Mouse (Mus musculus): ENCODE measurements around the gene Mpzl1. TPM values are rescaled to one million over a fixed set of nuclear protein-coding genes. Genes with fewer than 3 reads are reported as not detected.
A peak's percentile ranks its signal among the peaks of the same experiment; 100 is the strongest.

The Mpzl1 gene
- total RNA-seq, 2 experiments from 2014 or later, result 4.8 to 5.3 TPM

DNA sequence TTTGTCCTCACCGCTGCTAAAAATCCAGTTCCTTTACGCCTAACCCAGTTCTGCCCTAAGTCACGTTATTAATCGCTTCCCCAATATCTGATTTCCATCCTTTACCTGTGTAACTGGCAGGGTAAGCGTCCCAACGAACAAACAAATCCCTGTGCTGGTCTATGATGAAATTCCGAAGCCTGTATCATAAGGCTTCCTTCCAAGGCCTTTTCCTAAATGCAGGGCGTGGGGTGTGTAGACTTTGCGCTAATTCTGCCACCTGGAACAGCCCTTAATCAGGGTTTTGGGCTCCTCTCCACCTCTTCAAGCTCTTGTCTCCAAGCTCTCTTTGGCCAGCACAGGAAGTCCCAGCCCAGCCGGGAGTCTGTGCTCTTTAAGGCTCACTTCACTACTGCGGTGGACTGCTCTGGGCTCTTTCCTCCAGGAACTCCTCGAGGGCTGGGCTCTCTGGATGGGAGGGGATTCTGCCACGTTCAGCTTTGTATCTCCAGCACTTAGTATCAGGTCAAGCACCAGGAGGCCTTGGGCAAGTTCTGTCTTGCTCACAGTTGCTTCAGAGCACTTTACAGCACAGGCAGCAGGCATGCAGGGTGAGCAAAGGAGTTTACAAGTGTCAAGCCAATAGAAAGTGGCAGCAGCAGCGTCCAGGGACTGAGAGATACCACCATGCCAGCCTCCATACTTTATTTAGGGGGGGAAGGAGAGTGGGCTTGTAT is 48.8 kb downstream of the Mpzl1 start:
- DNase-seq (ENCODE audit: low spot score), result no peak

DNA sequence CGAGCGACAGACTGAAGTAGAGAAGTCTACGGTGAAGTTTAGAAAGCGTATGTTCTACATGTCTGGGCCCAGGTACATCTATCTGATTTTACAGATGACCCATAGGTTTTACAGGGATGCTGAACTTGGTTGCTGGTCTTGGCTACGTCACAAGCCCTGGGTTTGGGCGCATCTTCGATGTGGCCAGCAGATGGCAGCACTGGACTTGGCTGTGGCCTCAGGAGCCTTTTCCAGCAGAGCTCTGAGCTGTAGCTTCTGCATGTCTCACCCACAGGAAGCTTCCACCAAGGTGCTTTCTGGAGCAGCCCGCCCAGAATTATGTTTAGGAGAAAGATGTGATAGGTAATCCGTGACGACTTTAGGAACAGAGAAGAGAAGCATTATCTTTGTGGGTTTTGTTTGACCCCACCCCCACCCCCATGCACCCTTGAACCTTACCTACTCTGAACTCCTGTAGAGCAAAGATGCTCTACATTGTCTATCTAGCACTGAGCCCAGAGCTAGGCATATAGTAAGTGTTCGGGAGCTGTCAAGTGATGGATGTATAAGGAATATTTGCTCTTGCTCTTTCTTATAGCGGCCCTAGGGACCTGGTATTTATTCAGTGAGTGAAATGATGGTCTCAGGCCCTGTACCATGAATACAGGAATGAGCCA is 50.7 kb downstream of the Mpzl1 start:
- DNase-seq (ENCODE audit: low spot score), result peak; percentile 92

DNA sequence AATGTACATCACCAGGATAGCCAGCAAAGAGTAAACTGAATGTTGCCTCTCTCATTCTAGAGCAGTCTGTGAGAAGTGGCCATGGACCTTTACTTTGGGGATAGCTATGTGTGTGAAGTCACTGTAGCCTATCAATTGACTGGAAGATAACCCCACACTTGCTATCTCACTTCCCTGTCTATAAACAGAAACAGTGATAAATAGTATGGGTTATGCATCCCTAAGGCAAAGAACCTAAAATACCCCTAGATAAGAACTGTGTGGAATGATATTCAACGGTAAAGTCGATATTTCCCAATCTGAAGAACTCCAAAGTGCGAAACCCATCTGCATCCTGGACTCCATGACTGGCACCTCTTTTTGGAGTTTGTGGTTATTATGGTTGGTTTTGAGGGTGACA is 53.1 kb downstream of the Mpzl1 start:
- DNase-seq (ENCODE audit: low spot score), result no peak

DNA sequence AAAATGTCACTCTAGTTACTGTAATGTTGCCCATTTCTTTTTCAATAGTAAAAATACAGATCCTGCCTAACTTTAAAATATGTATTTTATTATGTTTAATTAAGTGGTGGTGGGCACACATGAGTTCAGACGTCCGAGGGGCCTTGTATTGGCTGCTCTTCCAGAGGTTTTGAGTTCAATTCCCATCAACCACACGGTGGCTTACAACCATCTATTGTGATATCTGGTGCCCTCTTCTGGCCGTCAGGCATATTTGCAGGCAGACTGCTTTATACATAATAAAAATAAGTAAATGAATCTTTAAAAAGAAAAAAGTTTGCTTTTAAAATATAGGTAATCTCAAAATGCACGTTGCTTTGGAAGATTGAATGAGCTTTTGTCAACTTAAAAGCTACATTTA is 55.0 kb downstream of the Mpzl1 start:
- no peak for DNase-seq (ENCODE audit: low spot score)

DNA sequence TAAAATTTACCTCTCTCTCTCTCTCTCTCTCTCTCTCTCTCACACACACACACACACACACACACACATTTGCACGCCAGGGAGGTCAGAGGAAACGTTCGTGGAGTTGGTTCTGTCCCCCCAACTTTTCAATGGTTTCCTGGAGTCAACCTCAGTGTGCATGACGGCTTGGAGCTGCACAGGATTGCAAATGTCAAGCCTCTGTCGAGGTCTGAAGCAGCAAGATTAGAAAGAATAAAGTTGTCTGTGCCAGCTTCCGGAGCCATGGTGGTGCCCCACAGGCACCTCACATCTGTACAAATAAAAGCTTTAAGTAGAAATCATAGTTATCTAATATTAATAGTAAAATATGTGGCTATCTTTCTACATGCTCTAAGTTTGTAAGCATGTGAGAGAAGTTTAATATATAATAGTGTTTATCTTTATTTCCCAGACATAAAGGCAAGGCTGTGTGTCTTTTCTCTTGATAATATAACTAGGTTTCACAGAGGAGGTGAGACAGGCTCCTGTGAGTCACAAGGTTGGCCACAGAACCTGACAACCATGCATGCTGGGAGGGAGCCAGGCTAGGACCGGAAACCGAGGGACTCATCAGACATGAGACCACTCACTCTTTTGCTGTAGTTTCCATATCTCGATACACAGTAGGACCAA is 57.8 kb downstream of the Mpzl1 start:
- DNase-seq (ENCODE audit: low spot score), result no peak

DNA sequence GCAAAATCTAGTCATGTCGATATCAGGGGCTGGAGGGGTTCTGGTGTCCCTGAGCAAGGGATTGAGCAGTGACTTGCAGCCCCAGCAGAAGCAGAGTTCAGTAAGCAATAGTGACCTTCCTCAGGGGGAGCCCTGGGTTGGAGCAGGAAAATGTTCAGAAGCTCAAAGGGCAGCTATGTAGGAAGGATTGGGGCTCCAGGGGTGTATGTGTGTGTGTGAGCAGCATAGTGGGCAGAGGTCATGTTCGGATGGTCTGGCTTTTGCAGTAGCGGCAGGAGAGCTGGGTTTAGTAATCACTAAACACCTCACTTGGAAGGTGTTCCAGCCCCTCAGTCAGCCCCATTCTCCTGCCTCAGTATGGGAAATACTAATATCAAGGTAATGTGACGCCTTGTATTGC is 58.3 kb downstream of the Mpzl1 start:
- DNase-seq (ENCODE audit: low spot score), result no peak

DNA sequence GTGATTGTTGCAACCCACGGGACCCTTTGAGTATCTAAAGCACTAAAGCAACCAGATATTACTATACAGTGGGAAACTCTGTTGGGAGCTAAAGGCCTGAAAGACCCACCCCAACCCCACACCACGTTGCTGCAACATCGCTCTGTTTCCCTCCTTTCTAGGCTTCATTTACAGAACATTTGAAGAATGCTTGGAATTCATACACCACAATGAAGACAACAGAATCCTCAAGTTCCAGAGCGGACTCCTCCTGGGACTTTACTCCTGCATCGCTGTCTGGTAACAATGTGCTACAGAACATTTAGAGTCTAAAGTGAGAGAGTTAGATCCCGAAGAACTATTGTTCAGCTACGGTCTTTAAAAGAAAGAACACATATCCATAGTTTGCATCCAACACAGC is 66.9 kb downstream of the Mpzl1 start:
- DNase-seq (ENCODE audit: low spot score), result no peak

DNA sequence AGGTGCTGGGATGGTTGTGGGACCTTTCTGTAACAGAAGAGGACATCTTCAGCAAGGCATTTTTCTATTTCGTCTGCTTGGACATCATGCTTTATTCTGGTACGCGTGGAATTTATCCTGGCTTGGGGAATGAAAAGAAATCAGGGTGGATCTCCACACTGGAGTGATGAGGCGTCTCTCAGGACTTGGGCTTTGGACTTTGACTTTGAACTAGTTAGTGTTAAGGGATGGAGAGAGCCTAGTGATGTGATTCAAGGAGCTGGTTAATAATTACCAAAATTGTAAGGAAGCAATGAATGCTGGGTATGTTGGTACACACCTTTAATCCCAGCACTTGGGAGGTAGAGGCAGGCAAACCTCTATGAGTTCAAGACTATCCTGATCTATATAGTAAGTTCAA is 69.1 kb downstream of the Mpzl1 start:
- no peak for DNase-seq (ENCODE audit: low spot score)

DNA sequence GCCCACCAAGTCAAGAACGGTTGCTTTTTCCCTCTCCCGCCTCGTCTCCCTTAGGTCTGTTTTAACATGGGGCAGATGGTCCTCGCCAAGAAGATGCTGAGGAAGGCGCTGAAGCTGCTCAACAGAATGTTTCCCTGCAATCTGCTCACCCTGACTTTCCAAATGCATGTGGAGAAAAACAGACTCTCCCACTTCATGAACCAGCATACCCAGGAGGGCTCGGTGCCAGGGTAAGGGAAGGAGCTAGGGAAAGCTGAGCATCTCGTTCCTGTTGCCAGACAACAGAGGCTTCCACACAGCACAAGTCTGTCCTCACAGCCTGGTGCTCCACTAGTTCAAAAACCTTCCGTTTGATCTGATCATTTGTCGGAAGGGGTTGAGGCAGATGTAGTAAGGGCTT is 75.3 kb downstream of the Mpzl1 start:
- DNase-seq (ENCODE audit: low spot score), result no peak

DNA sequence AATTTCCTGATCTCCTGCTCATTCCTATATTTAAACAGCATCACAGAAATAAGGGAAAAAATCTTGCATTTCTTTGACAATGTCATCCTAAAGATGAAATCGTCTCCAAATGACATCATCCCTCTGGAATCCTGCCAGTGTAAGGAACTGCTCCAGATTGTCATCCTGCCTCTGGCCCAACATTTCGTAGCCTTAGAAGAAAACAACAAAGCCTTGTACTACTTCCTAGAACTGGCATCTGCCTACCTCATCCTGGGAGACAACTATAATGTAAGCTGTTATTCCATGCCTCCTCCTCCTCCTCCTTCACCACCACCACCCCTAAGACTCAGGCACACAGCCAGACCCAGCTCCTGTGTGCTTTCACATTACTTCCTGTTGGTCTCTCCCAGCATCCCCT is 77.6 kb downstream of the Mpzl1 start:
- no peak for DNase-seq (ENCODE audit: low spot score)

Other genes with a start within 250 kb of the Mpzl1 start
- gene Dcaf6, start 174.1 kb downstream of the Mpzl1 start, total RNA-seq (2021), result 100 to 1,000 TPM; 277 to 293 TPM
- 100 to 1,000 TPM; 282 to 321 TPM for gene Mpc2, start 173.9 kb downstream of the Mpzl1 start, total RNA-seq (2021)
- not detected for gene Adcy10, start 149.4 kb downstream of the Mpzl1 start, total RNA-seq (2021)
- gene Rcsd1, start 75.2 kb upstream of the Mpzl1 start, total RNA-seq (2021), result 100 to 1,000 TPM in 1 of 2 experiments, 10 to 100 TPM in 1; 89.6 to 103 TPM
- gene Creg1, start 129.2 kb upstream of the Mpzl1 start, total RNA-seq (2021), result 10 to 100 TPM; 54.3 to 62.4 TPM
- under 1 TPM; 0.23 to 0.26 TPM for gene Cd247, start 154.1 kb upstream of the Mpzl1 start, total RNA-seq (2021)